Mouse (Mus musculus) 3T3-L1 (cell line): ENCODE measurements around the gene Sema3b.
"Not testable (repeated sequence)": the region's sequence is repeated elsewhere in the genome, so short reads cannot be mapped to it uniquely, and the experiment has no call there.

Experiments
- DNase-seq: peaks from one replicate; pipeline ENCODE4 v3.0.0-alpha.2; 2015; ENCODE audit warnings: low read depth, low spot score

Sema3b gene

GRCm38 (mm10) chr9:107570016-107570415 lies 39.0 kb downstream of the Sema3b start:
- no peak for DNase-seq

- no peak for DNase-seq
Measured at GRCm38 (mm10) chr9:107569270-107569669, 39.8 kb downstream of the Sema3b start.

GRCm38 (mm10) chr9:107568331-107569261 lies 40.4 kb downstream of the Sema3b start:
- DNase-seq: peak; percentile 86

GRCm38 (mm10) chr9:107567702-107568319 lies 41.2 kb downstream of the Sema3b start, which contains the start of gene Hyal2:
TSS of gene Hyal2 (plus strand) at chr9:107567945.
- no peak for DNase-seq

GRCm38 (mm10) chr9:107566855-107567254 lies 42.2 kb downstream of the Sema3b start:
- DNase-seq: no peak

GRCm38 (mm10) chr9:107566041-107566709 lies 42.9 kb downstream of the Sema3b start:
- DNase-seq: peak; percentile 83

GRCm38 (mm10) chr9:107565556-107565955 lies 43.5 kb downstream of the Sema3b start:
- not testable (repeated sequence) for DNase-seq

- peak; percentile 96 for DNase-seq
Measured at GRCm38 (mm10) chr9:107563029-107563581, 45.9 kb downstream of the Sema3b start, which contains the start of gene Tusc2. TSS of gene Tusc2 (plus strand) at chr9:107563255.

GRCm38 (mm10) chr9:107556346-107556745 lies 52.7 kb downstream of the Sema3b start:
- no peak for DNase-seq

GRCm38 (mm10) chr9:107555701-107556100 lies 53.3 kb downstream of the Sema3b start:
- DNase-seq: peak; percentile 64

- peak; percentile 79 for DNase-seq
Measured at GRCm38 (mm10) chr9:107555031-107555457, 54.0 kb downstream of the Sema3b start.

- peak; percentile 96 for DNase-seq
Measured at GRCm38 (mm10) chr9:107554319-107554825, 54.7 kb downstream of the Sema3b start.

- no peak for DNase-seq
Measured at GRCm38 (mm10) chr9:107553541-107554318, 55.3 kb downstream of the Sema3b start.

- no peak for DNase-seq
Measured at GRCm38 (mm10) chr9:107552690-107553393, 56.2 kb downstream of the Sema3b start.

GRCm38 (mm10) chr9:107551890-107552355 lies 57.1 kb downstream of the Sema3b start:
- peak; percentile 58 for DNase-seq

GRCm38 (mm10) chr9:107551117-107551889 lies 57.7 kb downstream of the Sema3b start, which contains the start of gene Rassf1:
TSS of gene Rassf1 (plus strand) at chr9:107551555.
- DNase-seq: peak; percentile 73

- no peak for DNase-seq
Measured at GRCm38 (mm10) chr9:107550491-107551116, 58.4 kb downstream of the Sema3b start.

GRCm38 (mm10) chr9:107549297-107550074 lies 59.5 kb downstream of the Sema3b start:
- no peak for DNase-seq
